ENCODE assay signal across 9 mouse cellular contexts in genomic region chr2:30203439-30203838, GRCm38 (mm10). TPM values are rescaled to one million over a fixed set of nuclear protein-coding genes. Genes with fewer than 3 reads are reported as not detected.
A peak's percentile ranks its signal among the peaks of the same experiment; 100 is the strongest.
DNase-seq lines count a peak whose midpoint lies in the region; ATAC-seq lines count a peak whose summit lies in the region.
"Had no signal": no experiment of that assay in that cellular context is flagged by ENCODE, and none has a peak within 500 bp of the region (broad histone marks: within the 10 kb centered on the region; RNA-seq: fewer than 3 reads in every experiment).

No protein-coding gene starts in this region.

- no peak overlapping the region for H3K4me2 ChIP-seq in liver, embryonic 11.5 days
- H3K4me2 ChIP-seq: neural tube, embryonic 13.5 days had no signal

- no peaks in the 10 kb centered on the region for H3K9me3 ChIP-seq in liver, embryonic 11.5 days (ENCODE audit: control insufficient read depth, low read length)
- H3K9me3 ChIP-seq: neural tube, embryonic 13.5 days had no signal

- H3K4me1 ChIP-seq in liver, embryonic 11.5 days (replicated peaks; ENCODE audit: control insufficient read depth, insufficient read depth, low read length), result peaks cover 15% of the 10 kb centered on the region

- H3K27ac ChIP-seq in liver, embryonic 11.5 days (ENCODE audit: low read depth, low read length), result no peak overlapping the region
- H3K27ac ChIP-seq: neural tube, embryonic 13.5 days had no signal

- H3K27me3 ChIP-seq in liver, embryonic 11.5 days (replicated peaks; ENCODE audit: control insufficient read depth, insufficient read depth, low read length), result no peaks in the 10 kb centered on the region
- H3K27me3 ChIP-seq: neural tube, embryonic 13.5 days had no signal

- no peak overlapping the region for H3K9ac ChIP-seq in liver, embryonic 11.5 days (ENCODE audit: low read depth, low read length)

- peak; percentile 31 to 61 for DNase-seq in cerebellum, postnatal 14 days
- no peak for DNase-seq in cerebellum, adult 11-12 months
- peak; percentile 35 for DNase-seq in spleen, adult 12 weeks (ENCODE audit: low spot score)
- no peak for DNase-seq in spleen, postnatal 36 days (ENCODE audit: low spot score in 2 of 2)
- DNase-seq in liver, embryonic 11.5 days (ENCODE audit: low spot score), result peak; percentile 56
- DNase-seq in thymus, postnatal 25 days, result peak; percentile 38
- DNase-seq in yolk sac, embryonic 10.5 days (ENCODE audit: low spot score), result no peak
- no peak for DNase-seq in left cerebral cortex, adult 9 months (ENCODE audit: low spot score in 2 of 2)

- ATAC-seq in liver, embryonic 11.5 days (replicated peaks; ENCODE audit: low FRiP score), result no peak

- H3K36me3 ChIP-seq in liver, embryonic 11.5 days (ENCODE audit: control insufficient read depth, insufficient read depth, low read length), result no peaks in the 10 kb centered on the region
- H3K36me3 ChIP-seq: neural tube, embryonic 13.5 days had no signal

- no peak overlapping the region for H3K4me3 ChIP-seq in liver, embryonic 11.5 days (ENCODE audit: low read depth, low read length)
- H3K4me3 ChIP-seq: neural tube, embryonic 13.5 days had no signal

- WGBS in liver, embryonic 11.5 days, result 64% methylated on average over 7 of the region's 7 CpGs

RNA-seq across cellular contexts. Expression of gene Kyat1, which starts 2.2 kb away (rescaled TPM):
- 17.7 and 18.2 TPM in 2 replicates for polyA plus RNA-seq in liver, embryonic 11.5 days (2014; fragmentation: Nextera tagmentation; extraction: Ambion mirVana)

RNA-seq across cellular contexts. Expression of gene Spout1, which starts 25.2 kb away (rescaled TPM):
- polyA plus RNA-seq in liver, embryonic 11.5 days (2014; fragmentation: Nextera tagmentation; extraction: Ambion mirVana), result 85.0 and 87.2 TPM in 2 replicates

RNA-seq across cellular contexts. Expression of gene Endog, which starts 32.1 kb away (rescaled TPM):
- polyA plus RNA-seq in liver, embryonic 11.5 days (2014; fragmentation: Nextera tagmentation; extraction: Ambion mirVana), result 27.1 and 29.1 TPM in 2 replicates

RNA-seq across cellular contexts. Expression of gene Lrrc8a, which starts 34.1 kb away (rescaled TPM):
- polyA plus RNA-seq in liver, embryonic 11.5 days (2014; fragmentation: Nextera tagmentation; extraction: Ambion mirVana), result 21.4 and 21.7 TPM in 2 replicates

RNA-seq across cellular contexts. Expression of gene Gm28035, which starts 36.9 kb away (rescaled TPM):
- 0.16 and 0.23 TPM in 2 replicates for polyA plus RNA-seq in liver, embryonic 11.5 days (2014; fragmentation: Nextera tagmentation; extraction: Ambion mirVana)

Comparison
In these comparisons a context has a peak if more than half of its experiments do, and no peak if none do; other contexts are left out.
1. DNase-seq: peak in cerebellum, postnatal 14 days (2 of 2), spleen, adult 12 weeks (single experiment), liver, embryonic 11.5 days (single experiment) and thymus, postnatal 25 days (single experiment); none in cerebellum, adult 11-12 months (single experiment), spleen, postnatal 36 days (0 of 2), yolk sac, embryonic 10.5 days (single experiment) and left cerebral cortex, adult 9 months (0 of 2).